22 mouse cellular contexts compared by ENCODE assay signal in the genomic region with DNA sequence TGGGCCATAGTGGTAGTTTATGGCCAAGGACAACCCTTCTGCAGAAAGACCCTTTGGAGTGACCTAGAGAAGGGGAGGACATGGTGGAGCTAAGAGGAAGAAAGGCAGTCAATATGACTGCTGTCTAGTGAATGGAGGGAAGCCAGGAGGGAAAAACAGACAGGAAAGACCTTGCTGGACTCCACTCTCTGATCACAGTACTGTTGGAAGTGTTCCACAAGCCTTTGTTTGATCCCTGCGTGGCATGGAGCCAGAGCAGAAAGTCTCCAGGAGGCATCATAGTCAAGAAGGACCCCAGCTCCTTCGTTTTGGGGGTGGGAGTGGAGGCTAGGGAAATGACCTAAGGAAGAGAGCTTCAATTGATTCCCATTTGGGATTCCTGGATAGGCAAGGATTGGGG. TPM values are rescaled to one million over a fixed set of nuclear protein-coding genes. Genes with fewer than 3 reads are reported as not detected.
DNase-seq lines count a peak whose midpoint lies in the region; TF ChIP-seq lines count a peak whose summit lies in the region.
"Had no signal": no experiment of that assay in that cellular context is flagged by ENCODE, and none has a peak within 500 bp of the region (broad histone marks: within the 10 kb centered on the region; RNA-seq: fewer than 3 reads in every experiment).

No protein-coding gene starts in this region.

- no peaks in the 10 kb centered on the region for H3K4me1 ChIP-seq in liver, adult 2 months (ENCODE audit: control insufficient read depth, insufficient read depth, low read length)
- H3K4me1 ChIP-seq: forebrain, embryonic 15.5 days; hindbrain, embryonic 12.5 days; intestine, embryonic 15.5 days had no signal

- no peaks in the 10 kb centered on the region for H3K27me3 ChIP-seq in liver, adult 2 months (ENCODE audit: control insufficient read depth, insufficient read depth, low read length)
- H3K27me3 ChIP-seq: forebrain, embryonic 15.5 days; hindbrain, embryonic 12.5 days; intestine, embryonic 15.5 days; liver, embryonic 13.5 days had no signal

- H3K4me3 ChIP-seq in liver, adult 2 months (ENCODE audit: insufficient read depth, low read depth, low read length) = no peak overlapping the region
- no peak overlapping the region for H3K4me3 ChIP-seq in layer of hippocampus, adult 2 months
- H3K4me3 ChIP-seq: forebrain, embryonic 15.5 days; hindbrain, embryonic 12.5 days; intestine, embryonic 15.5 days; liver, embryonic 13.5 days had no signal

- H3K36me3 ChIP-seq in liver, adult 2 months (ENCODE audit: control insufficient read depth, insufficient read depth, low read length) = no peaks in the 10 kb centered on the region
- H3K36me3 ChIP-seq: forebrain, embryonic 15.5 days; hindbrain, embryonic 12.5 days; intestine, embryonic 15.5 days; liver, embryonic 13.5 days had no signal

- no peak overlapping the region for H3K9ac ChIP-seq in liver, adult 2 months (ENCODE audit: low read depth, low read length)
- H3K9ac ChIP-seq: forebrain, embryonic 15.5 days; hindbrain, embryonic 12.5 days; intestine, embryonic 15.5 days; liver, embryonic 13.5 days had no signal

- H3K79me2 ChIP-seq in liver, adult 2 months (ENCODE audit: control insufficient read depth, insufficient read depth, low read length) = no peaks in the 10 kb centered on the region

- TF ChIP-seq CTCF in liver, adult 2 months (IDR thresholded peaks at IDR 0.05; ENCODE audit: low read depth, low read length) = no peak
- TF ChIP-seq CTCF in layer of hippocampus, adult 2 months (conservative IDR thresholded peaks at IDR 0.05) = no peak

- TF ChIP-seq POLR2A in liver, adult 2 months (IDR thresholded peaks at IDR 0.05; ENCODE audit: extremely low read depth, insufficient read depth, low read length) = no peak

- 43% methylated on average over 2 of the region's 2 CpGs for WGBS in liver, adult 2 months

- no peak overlapping the region for H3K27ac ChIP-seq in liver, adult 2 months (replicated peaks; ENCODE audit: insufficient read depth, low read depth, low read length)
- H3K27ac ChIP-seq in layer of hippocampus, adult 2 months = no peak overlapping the region
- H3K27ac ChIP-seq: forebrain, embryonic 15.5 days; hindbrain, embryonic 12.5 days; intestine, embryonic 15.5 days; liver, embryonic 13.5 days had no signal

- DNase-seq in adrenal gland, postnatal 10 days = peak; percentile 10
- DNase-seq in adrenal gland, postnatal 25 days = no peak
- DNase-seq in liver, adult 2 months (ENCODE audit: extremely low read depth, low read depth, low spot score) = peak; percentile 19
- DNase-seq in liver = no peak
- peak; percentile 21 for DNase-seq in kidney, adult 18-20 months
- DNase-seq in kidney, postnatal 14 days = peak; percentile 8
- DNase-seq in layer of hippocampus, adult 2 months (ENCODE audit: low spot score in 2 of 2) = no peak
- no peak for DNase-seq in frontal cortex, postnatal 14 days (ENCODE audit: low spot score in 2 of 2)
- DNase-seq: embryo, embryonic 11 days; heart, adult 18-20 months; liver, embryonic 13.5 days; retina, postnatal 1 day had no signal

RNA-seq across cellular contexts. Expression of gene Calml3, which starts 1.0 kb away (rescaled TPM):
- total RNA-seq in adrenal gland, postnatal 10 days (2021) = not detected
- total RNA-seq in adrenal gland, postnatal 25 days (2021) = not detected in 2 replicates
- total RNA-seq in liver, adult 2 months (2014; rRNA removed) = not detected in 2 replicates
- not detected in 2 replicates for polyA plus RNA-seq in liver, adult 2 months (2012; rRNA removed)
- total RNA-seq in layer of hippocampus, adult 2 months (2021) = not detected
- total RNA-seq: gastrocnemius, adult 18-20 months; heart, adult 18-20 months; layer of hippocampus, postnatal 14 days; left cerebral cortex, postnatal 25 days; monocyte, adult 5-6 weeks had no signal
- polyA plus RNA-seq: forebrain, embryonic 15.5 days; hindbrain, embryonic 12.5 days; intestine, embryonic 15.5 days; liver, embryonic 13.5 days; neural tube, embryonic 14.5 days; small intestine, adult 2 months had no signal

RNA-seq across cellular contexts. Expression of gene Calm4, which starts 32.4 kb away (rescaled TPM):
- not detected for total RNA-seq in adrenal gland, postnatal 10 days (2021)
- total RNA-seq in adrenal gland, postnatal 25 days (2021) = not detected in 2 replicates
- total RNA-seq in liver, adult 2 months (2014; rRNA removed) = not detected in 2 replicates
- polyA plus RNA-seq in liver, adult 2 months (2012; rRNA removed) = not detected in 2 replicates
- not detected for total RNA-seq in layer of hippocampus, adult 2 months (2021)
- total RNA-seq: heart, adult 18-20 months; layer of hippocampus, postnatal 14 days; left cerebral cortex, postnatal 25 days; monocyte, adult 5-6 weeks had no signal
- polyA plus RNA-seq: forebrain, embryonic 15.5 days; hindbrain, embryonic 12.5 days; intestine, embryonic 15.5 days; liver, embryonic 13.5 days; neural tube, embryonic 14.5 days; small intestine, adult 2 months; stomach, embryonic 14.5 days had no signal

RNA-seq across cellular contexts. Expression of gene Calm5, which starts 48.8 kb away (rescaled TPM):
- not detected for total RNA-seq in adrenal gland, postnatal 10 days (2021)
- total RNA-seq in adrenal gland, postnatal 25 days (2021) = not detected in 2 replicates
- not detected in 2 replicates for total RNA-seq in liver, adult 2 months (2014; rRNA removed)
- polyA plus RNA-seq in liver, adult 2 months (2012; rRNA removed) = not detected in 2 replicates
- not detected for total RNA-seq in layer of hippocampus, adult 2 months (2021)
- total RNA-seq: heart, adult 18-20 months; layer of hippocampus, postnatal 14 days; left cerebral cortex, postnatal 25 days; monocyte, adult 5-6 weeks had no signal
- polyA plus RNA-seq: forebrain, embryonic 15.5 days; hindbrain, embryonic 12.5 days; intestine, embryonic 15.5 days; liver, embryonic 13.5 days; neural tube, embryonic 14.5 days; small intestine, adult 2 months; stomach, embryonic 14.5 days had no signal

Comparison
In these comparisons a context has a peak if more than half of its experiments do, and no peak if none do; other contexts are left out.
1. DNase-seq: peak in adrenal gland, postnatal 10 days (single experiment), liver, adult 2 months (single experiment), kidney, adult 18-20 months (single experiment) and kidney, postnatal 14 days (single experiment); none in adrenal gland, postnatal 25 days (single experiment), liver (single experiment), layer of hippocampus, adult 2 months (0 of 2) and frontal cortex, postnatal 14 days (0 of 2).